Mouse (Mus musculus): ENCODE results near the gene Mllt1.

The Mllt1 gene

GRCm38 (mm10) chr17:56935363-56936131 is at the start of gene Mllt1:
TSS of gene Mllt1 (minus strand) at chr17:56935415.
- DNase-seq = peak; percentile 100

- no peak for DNase-seq
Measured at GRCm38 (mm10) chr17:56984886-56985285, 49.7 kb upstream of the Mllt1 start.

GRCm38 (mm10) chr17:56982013-56982412 is 46.8 kb upstream of the Mllt1 start, which contains the start of gene Acer1:
TSS of gene Acer1 (minus strand) at chr17:56982126.
- no peak for DNase-seq

- no peak for DNase-seq
Measured at GRCm38 (mm10) chr17:56981049-56981448, 45.8 kb upstream of the Mllt1 start.

- no peak for DNase-seq
Measured at GRCm38 (mm10) chr17:56979524-56979923, 44.3 kb upstream of the Mllt1 start.

GRCm38 (mm10) chr17:56976531-56977390 is 41.5 kb upstream of the Mllt1 start:
- DNase-seq = no peak

GRCm38 (mm10) chr17:56975391-56975790 is 40.2 kb upstream of the Mllt1 start:
- no peak for DNase-seq

- no peak for DNase-seq
Measured at GRCm38 (mm10) chr17:56974708-56975240, 39.6 kb upstream of the Mllt1 start.

GRCm38 (mm10) chr17:56973956-56974707 is 38.9 kb upstream of the Mllt1 start:
- no peak for DNase-seq

GRCm38 (mm10) chr17:56970081-56970480 is 34.9 kb upstream of the Mllt1 start:
- DNase-seq = no peak

GRCm38 (mm10) chr17:56969321-56969720 is 34.1 kb upstream of the Mllt1 start:
- DNase-seq = no peak

GRCm38 (mm10) chr17:56963646-56964045 is 28.4 kb upstream of the Mllt1 start:
- no peak for DNase-seq

- no peak for DNase-seq
Measured at GRCm38 (mm10) chr17:56962642-56963405, 27.6 kb upstream of the Mllt1 start.

- no peak for DNase-seq
Measured at GRCm38 (mm10) chr17:56961880-56962279, 26.7 kb upstream of the Mllt1 start.

- no peak for DNase-seq
Measured at GRCm38 (mm10) chr17:56958667-56959066, 23.5 kb upstream of the Mllt1 start.

- DNase-seq = peak; percentile 36
Measured at GRCm38 (mm10) chr17:56957763-56958429, 22.7 kb upstream of the Mllt1 start.

GRCm38 (mm10) chr17:56954871-56955270 is 19.7 kb upstream of the Mllt1 start:
- DNase-seq = no peak

- no peak for DNase-seq
Measured at GRCm38 (mm10) chr17:56952639-56953038, 17.4 kb upstream of the Mllt1 start.

GRCm38 (mm10) chr17:56950915-56951314 is 15.7 kb upstream of the Mllt1 start:
- DNase-seq = peak; percentile 72

GRCm38 (mm10) chr17:56938751-56939150 is 3.5 kb upstream of the Mllt1 start:
- no peak for DNase-seq

- no peak for DNase-seq
Measured at GRCm38 (mm10) chr17:56936731-56937130, 1.5 kb upstream of the Mllt1 start.
